Mouse (Mus musculus): Measurements from ENCODE around the gene Mtx1.

The Mtx1 gene

GRCm38 (mm10) chr3:89214681-89215411, 12.0 kb downstream of the Mtx1 start, which contains the start of gene Thbs3:
Gene Thbs3, plus strand, starts transcription at chr3:89215180.
- no peak for DNase-seq (ENCODE audit: low read depth, low spot score)

GRCm38 (mm10) chr3:89213803-89214530, 12.9 kb downstream of the Mtx1 start:
- peak; percentile 86 for DNase-seq (ENCODE audit: low read depth, low spot score)

- DNase-seq (ENCODE audit: low read depth, low spot score): no peak
Observed at GRCm38 (mm10) chr3:89210731-89211130, 16.2 kb downstream of the Mtx1 start.

GRCm38 (mm10) chr3:89210162-89210561, 16.7 kb downstream of the Mtx1 start:
- no peak for DNase-seq (ENCODE audit: low read depth, low spot score)

- no peak for DNase-seq (ENCODE audit: low read depth, low spot score)
Observed at GRCm38 (mm10) chr3:89209731-89210130, 17.2 kb downstream of the Mtx1 start.

- no peak for DNase-seq (ENCODE audit: low read depth, low spot score)
Observed at GRCm38 (mm10) chr3:89208736-89209135, 18.2 kb downstream of the Mtx1 start.

- DNase-seq (ENCODE audit: low read depth, low spot score): no peak
Observed at GRCm38 (mm10) chr3:89208075-89208657, 18.7 kb downstream of the Mtx1 start.

GRCm38 (mm10) chr3:89206695-89207094, 20.2 kb downstream of the Mtx1 start:
- no peak for DNase-seq (ENCODE audit: low read depth, low spot score)

GRCm38 (mm10) chr3:89206079-89206478, 20.8 kb downstream of the Mtx1 start:
- DNase-seq (ENCODE audit: low read depth, low spot score): no peak

GRCm38 (mm10) chr3:89203142-89203514, 23.8 kb downstream of the Mtx1 start:
- no peak for DNase-seq (ENCODE audit: low read depth, low spot score)

- peak; percentile 89 for DNase-seq (ENCODE audit: low read depth, low spot score)
Observed at GRCm38 (mm10) chr3:89202253-89203141, 24.4 kb downstream of the Mtx1 start, which contains the start of gene Gba. Gene Gba, plus strand, starts transcription at chr3:89202928.

GRCm38 (mm10) chr3:89199839-89200238, 27.0 kb downstream of the Mtx1 start:
- no peak for DNase-seq (ENCODE audit: low read depth, low spot score)

- peak; percentile 90 for DNase-seq (ENCODE audit: low read depth, low spot score)
Observed at GRCm38 (mm10) chr3:89195979-89196877, 30.7 kb downstream of the Mtx1 start.

GRCm38 (mm10) chr3:89193853-89194252, 33.0 kb downstream of the Mtx1 start:
- DNase-seq (ENCODE audit: low read depth, low spot score): no peak

GRCm38 (mm10) chr3:89193351-89193750, 33.5 kb downstream of the Mtx1 start:
- DNase-seq (ENCODE audit: low read depth, low spot score): no peak

- no peak for DNase-seq (ENCODE audit: low read depth, low spot score)
Observed at GRCm38 (mm10) chr3:89190436-89190835, 36.5 kb downstream of the Mtx1 start.

GRCm38 (mm10) chr3:89188478-89188875, 38.4 kb downstream of the Mtx1 start:
- no peak for DNase-seq (ENCODE audit: low read depth, low spot score)

GRCm38 (mm10) chr3:89187690-89188477, 39.0 kb downstream of the Mtx1 start:
- DNase-seq (ENCODE audit: low read depth, low spot score): no peak

- DNase-seq (ENCODE audit: low read depth, low spot score): no peak
Observed at GRCm38 (mm10) chr3:89187197-89187596, 39.7 kb downstream of the Mtx1 start.

GRCm38 (mm10) chr3:89183959-89184315, 43.0 kb downstream of the Mtx1 start:
- no peak for DNase-seq (ENCODE audit: low read depth, low spot score)

Data from telencephalon, adult 2 months (tissue).